Comparison of ENCODE assay signal across 25 mouse cellular contexts in the genomic region with DNA sequence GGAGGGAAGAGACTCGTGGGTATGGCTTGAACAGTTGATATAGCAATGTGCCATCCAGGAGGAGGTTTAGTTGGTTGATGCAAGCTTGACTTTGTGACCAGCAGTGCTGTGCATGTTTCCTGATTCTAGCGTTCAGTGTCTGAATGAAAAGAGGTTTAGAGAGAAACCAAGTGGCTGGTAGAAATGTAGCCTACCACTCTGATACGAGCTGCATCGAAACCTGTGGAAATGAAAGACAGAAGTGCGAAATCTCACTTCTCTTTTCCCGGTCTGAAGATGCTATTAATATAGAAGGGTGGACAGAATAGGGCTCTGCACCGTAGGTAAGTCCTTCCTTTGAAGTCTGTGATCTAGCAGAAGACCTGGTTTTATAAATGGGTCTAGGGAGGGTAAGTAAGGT. TPM values are rescaled to one million over a fixed set of nuclear protein-coding genes. Genes with fewer than 3 reads are reported as not detected.
DNase-seq lines count a peak whose midpoint lies in the region; ATAC-seq and TF ChIP-seq lines count a peak whose summit lies in the region.
"Had no signal": no experiment of that assay in that cellular context is flagged by ENCODE, and none has a peak within 500 bp of the region (broad histone marks: within the 10 kb centered on the region; RNA-seq: fewer than 3 reads in every experiment).

No protein-coding gene starts in this region.

- WGBS in heart, embryonic 13.5 days: 81% methylated on average over 7 of the region's 7 CpGs
- 85% methylated on average over 7 of the region's 7 CpGs for WGBS in lung, postnatal 0 days
- 1% methylated on average over 7 of the region's 7 CpGs for WGBS in macrophage (ENCODE audit: missing documents)
- WGBS in lung, adult 2 months: 71% methylated on average over 7 of the region's 7 CpGs

- no peak for TF ChIP-seq EP300 in lung, postnatal 0 days (IDR thresholded peaks at IDR 0.05)

- no peak overlapping the region for H3K4me3 ChIP-seq in heart, embryonic 13.5 days
- no peak overlapping the region for H3K4me3 ChIP-seq in lung, postnatal 0 days (ENCODE audit: low read depth, low read length)
- no peak overlapping the region for H3K4me3 ChIP-seq in macrophage (ENCODE audit: inconsistent target)
- no peak overlapping the region for H3K4me3 ChIP-seq in lung, adult 2 months (replicated peaks; ENCODE audit: extremely low read depth, low read depth, low read length)
- H3K4me3 ChIP-seq: gastrocnemius, adult 2 months; liver, embryonic 15.5 days; midbrain, embryonic 10.5 days had no signal

- peaks cover 100% of the 10 kb centered on the region for H3K79me2 ChIP-seq in macrophage (ENCODE audit: inconsistent target)

- peak overlapping the region; percentile 26; the same call in 1 of the 2 replicates for H3K27ac ChIP-seq in heart, embryonic 13.5 days (replicated peaks)
- H3K27ac ChIP-seq in lung, postnatal 0 days (ENCODE audit: low read length): no peak overlapping the region
- peak overlapping the region; percentile 41 for H3K27ac ChIP-seq in macrophage
- H3K27ac ChIP-seq: gastrocnemius, adult 2 months; liver, embryonic 15.5 days; midbrain, embryonic 10.5 days had no signal

- TF ChIP-seq POLR2A in lung, adult 2 months (IDR thresholded peaks at IDR 0.05; ENCODE audit: borderline replicate concordance, extremely low read depth, low read depth, low read length): no peak

- peaks cover 46% of the 10 kb centered on the region for H3K36me3 ChIP-seq in heart, embryonic 13.5 days
- peaks cover 15% of the 10 kb centered on the region for H3K36me3 ChIP-seq in lung, postnatal 0 days (ENCODE audit: insufficient read depth, low read length)
- peaks cover 20% of the 10 kb centered on the region for H3K36me3 ChIP-seq in macrophage (ENCODE audit: inconsistent target)

- H3K9ac ChIP-seq in heart, embryonic 13.5 days: no peak overlapping the region
- H3K9ac ChIP-seq in lung, postnatal 0 days (replicated peaks; ENCODE audit: low read depth): no peak overlapping the region
- H3K9ac ChIP-seq: liver, embryonic 15.5 days had no signal

- H3K4me1 ChIP-seq in heart, embryonic 13.5 days: peaks cover 63% of the 10 kb centered on the region
- no peaks in the 10 kb centered on the region for H3K4me1 ChIP-seq in lung, postnatal 0 days (ENCODE audit: insufficient read depth, low read depth, low read length)
- peaks cover 19% of the 10 kb centered on the region for H3K4me1 ChIP-seq in lung, adult 2 months (ENCODE audit: control insufficient read depth, insufficient read depth, low read length)

- H3K9me3 ChIP-seq in heart, embryonic 13.5 days: no peaks in the 10 kb centered on the region
- no peaks in the 10 kb centered on the region for H3K9me3 ChIP-seq in lung, postnatal 0 days (ENCODE audit: low read length)
- H3K9me3 ChIP-seq: liver, embryonic 15.5 days; midbrain, embryonic 10.5 days had no signal

- ATAC-seq in heart, embryonic 13.5 days (ENCODE audit: extremely low read depth, insufficient number of reproducible peaks, low FRiP score, low TSS enrichment): no peak
- no peak for ATAC-seq in lung, postnatal 0 days
- ATAC-seq in erythroid progenitor cell, adult 5-6 weeks (replicated peaks; ENCODE audit: low FRiP score, poor library complexity, severe bottlenecking): no peak
- ATAC-seq: hindbrain, embryonic 16.5 days had no signal

- DNase-seq in heart, adult 18-20 months: no peak
- peak; percentile 18 for DNase-seq in lung, postnatal 36 days
- DNase-seq in lung, postnatal 0 days (ENCODE audit: low spot score): no peak
- no peak for DNase-seq in lung, adult 2 months
- DNase-seq in left cerebral cortex, adult 9 months (ENCODE audit: low spot score in 2 of 2): no peak
- DNase-seq: adrenal gland, postnatal 25 days; cerebellum, adult 18-20 months; cerebellum, postnatal 25 days; gastrocnemius, adult 2 months; heart, postnatal 36 days; kidney, adult 11 months; lung, postnatal 14 days had no signal

- no peak overlapping the region for H3K4me2 ChIP-seq in heart, embryonic 13.5 days
- no peak overlapping the region for H3K4me2 ChIP-seq in lung, postnatal 0 days (replicated peaks; ENCODE audit: low read depth, low read length)
- H3K4me2 ChIP-seq: liver, embryonic 15.5 days had no signal

- TF ChIP-seq CTCF in lung, postnatal 0 days (IDR thresholded peaks at IDR 0.05): no peak
- TF ChIP-seq CTCF in lung, adult 2 months (IDR thresholded peaks at IDR 0.05; ENCODE audit: insufficient read depth, low read length): no peak

- H3K27me3 ChIP-seq in heart, embryonic 13.5 days (replicated peaks): no peaks in the 10 kb centered on the region
- H3K27me3 ChIP-seq in lung, postnatal 0 days (replicated peaks; ENCODE audit: insufficient read depth, low read length): no peaks in the 10 kb centered on the region
- H3K27me3 ChIP-seq: liver, embryonic 15.5 days had no signal

RNA-seq across cellular contexts. Expression of gene Stx7, which starts 11.2 kb away (rescaled TPM):
- polyA plus RNA-seq in heart, embryonic 13.5 days (2015; fragmentation: Nextera tagmentation; extraction: Ambion mirVana): 74.9 and 82.6 TPM in 2 replicates
- total RNA-seq in heart, adult 18-20 months (2021): 10 to 100 TPM; 44.9 to 51.8 TPM
- 128 and 141 TPM in 2 replicates for polyA plus RNA-seq in lung, postnatal 0 days (2015; fragmentation: Nextera tagmentation; extraction: Ambion mirVana)
- 100 to 1,000 TPM in 24 of 26 experiments, 10 to 100 TPM in 2; 84.0 to 241 (median 161) TPM for total RNA-seq in macrophage (2018; cell fraction: chromatin; rRNA removed)
- 100 to 1,000 TPM; 128 to 247 (median 188) TPM for total RNA-seq in macrophage (2018; cell fraction: cytosol; rRNA removed)
- total RNA-seq in macrophage (2018; cell fraction: nucleus; rRNA removed): 100 to 1,000 TPM in 23 of 26 experiments, 10 to 100 TPM in 3; 88.0 to 195 (median 136) TPM
- 163 to 202 TPM (median 186 TPM) in 3 replicates for polyA plus RNA-seq in macrophage (2018)
- 10.8 and 21.4 TPM in 2 replicates for total RNA-seq in erythroid progenitor cell, adult 5-6 weeks (2015; ENCODE audit: low replicate concordance)
- total RNA-seq in erythroid progenitor cell, adult 5-6 weeks (2017; ENCODE audit: low replicate concordance): 30.8 and 35.2 TPM in 2 replicates
- 91.9 and 97.8 TPM in 2 replicates for polyA plus RNA-seq in lung, adult 2 months (2012; rRNA removed)

RNA-seq across cellular contexts. Expression of gene Taar9, which starts 51.0 kb away (rescaled TPM):
- not detected in 2 replicates for polyA plus RNA-seq in heart, embryonic 13.5 days (2015; fragmentation: Nextera tagmentation; extraction: Ambion mirVana)
- not detected for total RNA-seq in heart, adult 18-20 months (2021)
- not detected in 2 replicates for polyA plus RNA-seq in lung, postnatal 0 days (2015; fragmentation: Nextera tagmentation; extraction: Ambion mirVana)
- not detected for total RNA-seq in macrophage (2018; cell fraction: chromatin; rRNA removed)
- not detected for total RNA-seq in macrophage (2018; cell fraction: cytosol; rRNA removed)
- total RNA-seq in macrophage (2018; cell fraction: nucleus; rRNA removed): not detected
- polyA plus RNA-seq in macrophage (2018): not detected in 3 replicates
- not detected in 2 replicates for total RNA-seq in erythroid progenitor cell, adult 5-6 weeks (2015; ENCODE audit: low replicate concordance)
- total RNA-seq in erythroid progenitor cell, adult 5-6 weeks (2017; ENCODE audit: low replicate concordance): not detected in 2 replicates
- polyA plus RNA-seq in lung, adult 2 months (2012; rRNA removed): not detected in 2 replicates
- total RNA-seq: adrenal gland, postnatal 25 days; gastrocnemius, adult 2 months; heart, postnatal 36 days; layer of hippocampus, adult 8-10 months; left cerebral cortex, postnatal 10 days; MEL had no signal
- polyA plus RNA-seq: forebrain, embryonic 11.5 days; heart, embryonic 14.5 days; hindbrain, embryonic 16.5 days; limb, embryonic 14.5 days; liver, embryonic 15.5 days; neural tube, embryonic 11.5 days had no signal

RNA-seq across cellular contexts. Expression of gene Taar8c, which starts 58.6 kb away (rescaled TPM):
- not detected in 2 replicates for polyA plus RNA-seq in heart, embryonic 13.5 days (2015; fragmentation: Nextera tagmentation; extraction: Ambion mirVana)
- total RNA-seq in heart, adult 18-20 months (2021): not detected
- not detected in 2 replicates for polyA plus RNA-seq in lung, postnatal 0 days (2015; fragmentation: Nextera tagmentation; extraction: Ambion mirVana)
- total RNA-seq in macrophage (2018; cell fraction: chromatin; rRNA removed): not detected
- total RNA-seq in macrophage (2018; cell fraction: cytosol; rRNA removed): not detected
- not detected for total RNA-seq in macrophage (2018; cell fraction: nucleus; rRNA removed)
- polyA plus RNA-seq in macrophage (2018): not detected in 3 replicates
- not detected in 2 replicates for total RNA-seq in erythroid progenitor cell, adult 5-6 weeks (2015; ENCODE audit: low replicate concordance)
- total RNA-seq in erythroid progenitor cell, adult 5-6 weeks (2017; ENCODE audit: low replicate concordance): not detected in 2 replicates
- not detected in 2 replicates for polyA plus RNA-seq in lung, adult 2 months (2012; rRNA removed)
- total RNA-seq: adrenal gland, postnatal 25 days; gastrocnemius, adult 2 months; heart, postnatal 36 days; layer of hippocampus, adult 8-10 months; left cerebral cortex, postnatal 10 days; MEL had no signal
- polyA plus RNA-seq: forebrain, embryonic 11.5 days; heart, embryonic 14.5 days; hindbrain, embryonic 16.5 days; limb, embryonic 14.5 days; liver, embryonic 15.5 days; midbrain, embryonic 10.5 days; neural tube, embryonic 11.5 days had no signal
